Mouse (Mus musculus): ENCODE measurements around the gene D430041D05Rik. TPM values are rescaled to one million over a fixed set of nuclear protein-coding genes. Genes with fewer than 3 reads are reported as not detected.
"Not testable (repeated sequence)": the region's sequence is repeated elsewhere in the genome, so short reads cannot be mapped to it uniquely, and the experiment has no call there.

Gene D430041D05Rik
- polyA plus RNA-seq, 1 experiment from 2014 or later, result 11.8 TPM

DNA sequence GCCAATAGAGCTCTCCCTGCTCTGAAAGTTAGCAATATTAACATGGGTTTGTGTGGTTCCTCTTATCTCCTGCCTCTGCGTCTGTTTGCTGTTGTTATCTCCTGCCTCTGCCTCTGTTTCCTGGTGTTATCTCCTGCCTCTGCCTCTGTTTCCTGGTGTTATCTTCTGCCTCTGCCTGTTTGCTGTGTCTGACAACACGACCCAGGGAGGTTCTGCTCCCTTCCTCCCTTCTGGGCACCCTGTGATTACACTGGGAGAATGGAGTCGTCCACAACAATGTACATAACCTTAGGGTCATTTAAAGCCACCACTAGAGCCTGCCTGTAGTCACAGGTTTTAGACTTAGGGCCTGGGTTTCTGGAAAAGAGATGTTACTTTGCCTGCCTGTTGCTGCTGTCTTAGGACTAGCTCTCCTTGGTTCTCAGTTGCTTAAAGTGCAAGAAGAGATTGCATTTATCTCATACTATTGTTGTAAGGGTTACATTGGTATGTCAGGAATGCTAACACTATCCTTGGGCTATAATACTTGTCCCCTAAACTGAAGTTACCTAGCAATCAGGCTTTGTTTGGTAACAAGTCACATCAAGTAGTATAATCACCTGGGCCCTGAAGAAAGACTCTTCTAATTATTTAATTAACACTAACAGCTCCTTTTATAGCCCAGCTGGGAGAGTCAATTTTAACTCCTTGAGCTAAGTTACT, 312.1 kb downstream of the D430041D05Rik start:
- 40% methylated on average over 3 of the region's 3 CpGs for WGBS
- H3K27me3 ChIP-seq, result no peaks in the 10 kb centered on the region
- no peaks in the 10 kb centered on the region for H3K36me3 ChIP-seq
- H3K27ac ChIP-seq (replicated peaks), result no peak overlapping the region
- ATAC-seq (replicated peaks), result no peak
- no peak overlapping the region for H3K4me2 ChIP-seq (replicated peaks)
- H3K9me3 ChIP-seq, result no peaks in the 10 kb centered on the region
- 0 out of 2 replicates have a peak, but pooled peaks cover 6% of the 10 kb centered on the region for H3K4me1 ChIP-seq
- H3K9ac ChIP-seq (replicated peaks), result no peak overlapping the region
- H3K4me3 ChIP-seq, result no peak overlapping the region

DNA sequence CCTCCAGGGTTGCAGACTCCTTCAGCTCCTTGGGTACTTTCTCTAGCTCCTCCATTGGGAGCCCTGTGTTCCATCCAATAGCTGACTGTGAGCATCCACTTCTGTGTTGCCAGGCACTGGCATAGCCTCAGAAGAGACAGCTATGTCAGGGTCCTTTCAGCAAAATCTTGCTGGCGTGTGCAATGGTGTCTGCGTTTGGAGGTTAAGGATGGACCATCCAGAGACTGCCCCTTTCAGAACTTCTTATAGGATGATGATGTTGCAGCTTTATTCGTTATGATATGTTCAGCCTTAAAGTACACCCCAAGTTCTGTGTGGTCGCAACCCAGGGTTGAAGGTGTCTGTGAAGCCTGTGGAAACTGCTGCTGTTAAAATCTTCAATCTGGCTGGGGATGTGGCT, 313.4 kb downstream of the D430041D05Rik start:
- not testable (repeated sequence) for H3K4me2 ChIP-seq (replicated peaks); H3K9me3 ChIP-seq; H3K27ac ChIP-seq (replicated peaks); H3K4me3 ChIP-seq; H3K9ac ChIP-seq (replicated peaks); H3K36me3 ChIP-seq; H3K27me3 ChIP-seq; H3K4me1 ChIP-seq; ATAC-seq (replicated peaks)
- WGBS, result 96% methylated on average over 4 of the region's 4 CpGs

DNA sequence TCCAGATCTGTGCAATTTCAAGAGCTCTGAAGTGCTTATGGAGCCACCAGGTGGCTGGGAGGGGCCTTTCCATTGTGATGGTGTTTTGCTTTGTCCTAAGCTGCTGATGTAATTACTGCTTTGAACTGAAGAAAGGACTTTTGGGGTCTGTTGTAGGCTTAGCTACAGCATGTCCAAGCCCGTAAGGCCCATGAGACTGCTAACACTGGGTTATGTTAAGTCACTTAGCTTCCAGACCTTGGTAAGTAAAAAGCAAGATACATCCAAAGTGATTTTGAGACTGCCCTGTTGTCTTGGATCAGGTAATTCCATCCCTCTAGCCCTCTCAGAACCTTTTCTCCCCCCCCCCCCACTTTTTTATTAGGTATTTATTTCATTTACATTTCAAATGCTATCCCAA, 314.0 kb downstream of the D430041D05Rik start:
- 48% methylated on average over 1 of the region's 1 CpGs for WGBS
- H3K36me3 ChIP-seq; ATAC-seq (replicated peaks); H3K4me3 ChIP-seq; H3K4me1 ChIP-seq; H3K27me3 ChIP-seq; H3K27ac ChIP-seq (replicated peaks); H3K9me3 ChIP-seq; H3K4me2 ChIP-seq (replicated peaks); H3K9ac ChIP-seq (replicated peaks): not testable (repeated sequence)

DNA sequence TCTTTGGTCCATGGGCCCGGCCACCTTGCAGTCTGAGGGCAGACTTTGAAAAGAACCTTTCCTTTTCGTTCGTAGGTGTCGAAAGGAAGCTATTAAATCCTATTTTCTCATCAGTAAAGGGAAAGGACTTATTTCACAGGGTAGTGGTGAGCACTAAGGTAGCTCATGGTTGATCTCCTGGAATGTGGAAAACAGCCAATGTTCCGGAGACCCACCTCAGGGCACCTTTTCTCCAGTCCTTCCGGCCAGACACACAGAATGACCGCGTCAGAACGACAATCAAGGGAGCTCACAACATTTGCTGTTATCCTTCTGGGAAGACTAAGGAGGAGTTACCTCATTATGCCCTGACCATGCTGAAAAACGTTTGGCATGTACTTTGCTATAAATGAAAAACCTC, 314.6 kb downstream of the D430041D05Rik start:
- Histone ChIP-seq H3K4me2 (replicated peaks) (peak overlapping the region; percentile 38), H3K9ac (replicated peaks) (peak overlapping the region; percentile 11; the same call in 1 of the 2 replicates), H3K9me3 (no peaks in the 10 kb centered on the region), H3K4me1 (0 out of 2 replicates have a peak, but pooled peaks cover 6% of the 10 kb centered on the region), H3K27me3 (no peaks in the 10 kb centered on the region), H3K4me3 (peak overlapping the region; percentile 33), H3K27ac (replicated peaks) (no peak overlapping the region), H3K36me3 (no peaks in the 10 kb centered on the region)
- 39% methylated on average over 10 of the region's 10 CpGs for WGBS
- no peak for ATAC-seq (replicated peaks)

DNA sequence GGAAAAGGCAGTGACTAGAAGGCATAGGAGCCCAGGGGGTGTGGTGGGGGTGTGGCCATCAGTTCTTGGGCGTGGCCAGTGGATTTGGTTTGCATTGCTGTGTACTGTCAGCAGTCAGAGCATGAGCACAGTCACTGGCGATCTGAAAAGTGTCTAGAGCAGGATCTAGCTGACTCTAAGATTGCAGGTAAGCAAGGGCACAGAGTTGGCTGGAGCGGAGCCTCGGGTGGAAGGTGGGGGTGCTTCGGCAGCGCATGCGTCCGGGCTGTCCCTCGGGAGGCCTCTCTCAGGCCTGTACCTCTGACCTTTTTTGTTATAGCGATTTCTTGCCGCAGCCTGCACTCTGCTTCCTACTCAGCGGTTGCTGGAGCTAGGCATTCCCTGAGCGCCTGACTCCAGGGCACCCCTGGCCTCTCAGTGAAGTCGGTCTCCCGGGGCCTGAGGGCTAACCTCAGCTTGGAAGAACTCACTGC, 315.0 kb downstream of the D430041D05Rik start, which contains the start of gene Cd59a:
Gene Cd59a (plus strand): TSS at position 61 of the 473 bp plus-strand sequence.
- Histone ChIP-seq H3K9me3 (no peaks in the 10 kb centered on the region), H3K36me3 (no peaks in the 10 kb centered on the region), H3K4me1 (0 out of 2 replicates have a peak, but pooled peaks cover 6% of the 10 kb centered on the region), H3K27ac (replicated peaks) (no peak within 1 kb of the TSS), H3K9ac (replicated peaks) (peak within 1 kb of the TSS; percentile 11), H3K4me3 (peak within 1 kb of the TSS; percentile 33), H3K4me2 (replicated peaks) (peak within 1 kb of the TSS; percentile 38), H3K27me3 (no peaks in the 10 kb centered on the region)
- 4% methylated on average over 15 of the region's 15 CpGs for WGBS
- ATAC-seq (replicated peaks), result peak; percentile 84

DNA sequence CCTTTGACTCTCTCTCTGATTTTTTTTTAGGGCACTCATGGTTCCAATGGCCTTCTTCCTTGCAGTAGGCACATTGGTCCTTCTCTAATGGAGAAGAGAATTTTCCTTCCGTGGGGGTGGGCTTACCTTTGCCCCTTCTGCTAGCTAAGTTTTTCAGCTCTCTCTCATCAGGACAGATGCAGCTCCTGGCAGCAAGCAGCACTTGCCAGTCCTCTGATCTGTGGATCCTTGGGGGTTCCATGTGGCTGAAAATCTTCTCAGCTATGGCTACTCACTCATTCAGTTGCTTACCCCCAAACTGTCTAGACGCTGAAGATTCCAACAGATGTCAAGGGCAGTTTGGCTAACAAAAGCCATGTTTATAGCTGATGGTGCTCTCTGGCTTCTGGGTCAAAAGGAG, 317.5 kb downstream of the D430041D05Rik start:
- no peak for ATAC-seq (replicated peaks)
- no peak overlapping the region for H3K4me3 ChIP-seq
- no peaks in the 10 kb centered on the region for H3K9me3 ChIP-seq
- WGBS, result 91% methylated on average over 2 of the region's 2 CpGs
- no peak overlapping the region for H3K9ac ChIP-seq (replicated peaks)
- 0 out of 2 replicates have a peak, but pooled peaks cover 6% of the 10 kb centered on the region for H3K4me1 ChIP-seq
- no peak overlapping the region for H3K27ac ChIP-seq (replicated peaks)
- H3K4me2 ChIP-seq (replicated peaks), result no peak overlapping the region
- no peaks in the 10 kb centered on the region for H3K27me3 ChIP-seq
- no peaks in the 10 kb centered on the region for H3K36me3 ChIP-seq

MicroRNAs encoded within 50 kb of the gene (microRNA counts, 519-probe panel; counts per million panel counts)
- microRNA mmu-miR-1902, result not detected

Small RNA genes within 50 kb of the gene (microRNA-seq; reads per million reads assigned to microRNA genes)
- gene Mir1902, result not detected

Other genes starting within 250 kb of the D430041D05Rik start
- 6.4 and 6.6 TPM in 2 replicates for gene Hipk3, start 83.4 kb upstream of the D430041D05Rik start, polyA plus RNA-seq (2015; fragmentation: Nextera tagmentation; extraction: Ambion mirVana)
- gene Cstf3, start 179.5 kb upstream of the D430041D05Rik start, polyA plus RNA-seq (2015; fragmentation: Nextera tagmentation; extraction: Ambion mirVana), result 102 and 109 TPM in 2 replicates

Data from forebrain, embryonic 15.5 days (tissue).